Mouse (Mus musculus) midbrain, postnatal 0 days (tissue): ENCODE measurements around the gene Ptpn21. TPM values are rescaled to one million over a fixed set of nuclear protein-coding genes. Genes with fewer than 3 reads are reported as not detected.

Experiments used
- ATAC-seq: fragments of 200-750 bp; cut with Nextera tagmentation; 2 replicates; pipeline ENCODE4 v1.8.0; 2017; ENCODE audit warnings: moderate number of reproducible peaks, mild to moderate bottlenecking, moderate TSS enrichment, moderate library complexity; ENCODE audit not compliant: low FRiP score
- DNase-seq: peaks from one replicate; pipeline ENCODE4 v3.0.0-alpha.2; 2015; ENCODE audit warnings: low spot score
- H3K27ac ChIP-seq: fragments of 300-500 bp; sonication (generic); 2 replicates; pipeline ENCODE4 v1.5.1; 2014; ENCODE audit warnings: low read depth, mild to moderate bottlenecking, low read length, mixed read lengths
- H3K27me3 ChIP-seq: fragments of 300-500 bp; sonication (generic); 2 replicates; pipeline ENCODE4 v1.6.1; 2014; ENCODE audit warnings: low read length, control low read depth, mixed read lengths; ENCODE audit not compliant: insufficient read depth
- H3K36me3 ChIP-seq: fragments of 300-500 bp; sonication (generic); 2 replicates; pipeline ENCODE4 v1.6.1; 2014; ENCODE audit warnings: low read length, control low read depth, mixed read lengths; ENCODE audit not compliant: insufficient read depth
- H3K4me1 ChIP-seq: fragments of 300-500 bp; sonication (generic); 2 replicates; pipeline ENCODE4 v1.6.1; 2014; ENCODE audit warnings: mild to moderate bottlenecking, control low read depth, antibody characterized with exemption, low read length, mixed read lengths; ENCODE audit not compliant: insufficient read depth
- H3K4me2 ChIP-seq: fragments of 300-500 bp; sonication (generic); 2 replicates; pipeline ENCODE4 v1.6.1; 2014; ENCODE audit warnings: low read depth, mild to moderate bottlenecking, low read length, mixed read lengths; ENCODE audit not compliant: poor library complexity, severe bottlenecking
- H3K4me3 ChIP-seq: fragments of 300-500 bp; sonication (generic); 2 replicates; pipeline ENCODE4 v1.5.1; 2014; ENCODE audit warnings: low read depth, mild to moderate bottlenecking, low read length, moderate library complexity
- H3K9ac ChIP-seq: fragments of 300-500 bp; sonication (generic); replicated peaks from 2 replicates; pipeline ENCODE4 v1.6.1; 2014; ENCODE audit warnings: mild to moderate bottlenecking, low read length, moderate library complexity, mixed read lengths; ENCODE audit not compliant: poor library complexity, severe bottlenecking
- H3K9me3 ChIP-seq: fragments of 300-500 bp; sonication (generic); 2 replicates; pipeline ENCODE4 v1.6.1; 2016; ENCODE audit warnings: low read length, control low read depth
- CTCF ChIP-seq: IDR thresholded peaks from 2 replicates; pipeline ENCODE4 v1.5.1; 2016; ENCODE audit warnings: antibody characterized with exemption, mild to moderate bottlenecking
- WGBS: fragments of 180-500 bp; shearing (Covaris S2); extraction: QIAGEN DNeasy Blood & Tissue Kit; methylation state at CpG from one replicate; pipeline ENCODE4 v1.1.7; 2014; 5-methylcytosine and 5-hydroxymethylcytosine counted together
- polyA plus RNA-seq: library from polyadenylated mRNA; unstranded; fragments of >200 nt; fragmentation: Nextera tagmentation; extraction: Ambion mirVana; gene quantifications from 2 replicates; pipeline ENCODE4 v1.2.1, GENCODE M21; 2015
- total RNA-seq: library from RNA; depleted of rRNA; stranded (reverse); fragments of >200 nt; gene quantifications from 2 replicates; pipeline ENCODE4 v1.2.3, GENCODE M21; 2014

The Ptpn21 gene
- total and polyA plus RNA-seq, 2 experiments from 2014 or later, result 2.7 to 3.2 TPM

GRCm38 (mm10) chr12:98670429-98670828 lies 66.8 kb downstream of the Ptpn21 start:
- H3K4me3 ChIP-seq, result no peak overlapping the region
- ATAC-seq (no peak), DNase-seq (no peak)
- no peak overlapping the region for H3K9ac ChIP-seq
- peaks cover 14% of the 10 kb centered on the region for H3K36me3 ChIP-seq
- no peak overlapping the region for H3K27ac ChIP-seq
- 92% methylated on average over 4 of the region's 4 CpGs for WGBS
- TF ChIP-seq CTCF, result no peak
- H3K9me3 ChIP-seq, result no peaks in the 10 kb centered on the region
- H3K4me1 ChIP-seq, result no peaks in the 10 kb centered on the region
- H3K4me2 ChIP-seq, result no peak overlapping the region
- no peaks in the 10 kb centered on the region for H3K27me3 ChIP-seq

- no peaks in the 10 kb centered on the region for H3K9me3 ChIP-seq
- no peak overlapping the region for H3K9ac ChIP-seq
- peak; percentile 32 for DNase-seq
Measured at GRCm38 (mm10) chr12:98669864-98670263, 67.3 kb downstream of the Ptpn21 start.

GRCm38 (mm10) chr12:98669086-98669485 lies 68.1 kb downstream of the Ptpn21 start:
- no peaks in the 10 kb centered on the region for H3K9me3 ChIP-seq
- no peaks in the 10 kb centered on the region for H3K27me3 ChIP-seq
- H3K4me1 ChIP-seq, result no peaks in the 10 kb centered on the region
- TF ChIP-seq CTCF, result no peak
- no peak overlapping the region for H3K4me2 ChIP-seq
- H3K9ac ChIP-seq, result no peak overlapping the region
- H3K4me3 ChIP-seq, result no peak overlapping the region
- peaks cover 14% of the 10 kb centered on the region for H3K36me3 ChIP-seq
- DNase-seq, result no peak
- WGBS, result 92% methylated on average over 10 of the region's 10 CpGs
- ATAC-seq, result no peak
- H3K27ac ChIP-seq, result no peak overlapping the region

More at GRCm38 (mm10) chr12:98669864-98670263, 67.3 kb downstream of the Ptpn21 start:
- Histone ChIP-seq H3K4me2 (no peak overlapping the region), H3K27me3 (no peaks in the 10 kb centered on the region), H3K4me1 (no peaks in the 10 kb centered on the region), H3K27ac (no peak overlapping the region), H3K4me3 (no peak overlapping the region), H3K36me3 (peaks cover 14% of the 10 kb centered on the region)
- no peak for TF ChIP-seq CTCF
- WGBS, result 82% methylated on average over 5 of the region's 5 CpGs
- no peak for ATAC-seq

- Histone ChIP-seq H3K36me3 (peaks cover 17% of the 10 kb centered on the region), H3K4me3 (no peak overlapping the region), H3K4me1 (no peaks in the 10 kb centered on the region), H3K9me3 (no peaks in the 10 kb centered on the region), H3K4me2 (no peak overlapping the region), H3K9ac (no peak overlapping the region), H3K27ac (no peak overlapping the region), H3K27me3 (no peaks in the 10 kb centered on the region)
- TF ChIP-seq CTCF, result no peak
- WGBS, result 62% methylated on average over 10 of the region's 10 CpGs
- DNase-seq (peak; percentile 15), ATAC-seq (no peak)
Measured at GRCm38 (mm10) chr12:98668132-98668814, 68.9 kb downstream of the Ptpn21 start.

- Histone ChIP-seq H3K27ac (no peak overlapping the region), H3K9me3 (no peaks in the 10 kb centered on the region), H3K9ac (no peak overlapping the region), H3K27me3 (no peaks in the 10 kb centered on the region), H3K4me3 (no peak overlapping the region), H3K36me3 (peaks cover 17% of the 10 kb centered on the region), H3K4me1 (no peaks in the 10 kb centered on the region), H3K4me2 (no peak overlapping the region)
- no peak for TF ChIP-seq CTCF
- ATAC-seq (no peak), DNase-seq (no peak)
- WGBS, result 95% methylated on average over 7 of the region's 7 CpGs
Measured at GRCm38 (mm10) chr12:98662617-98663016, 74.6 kb downstream of the Ptpn21 start.

- H3K36me3 ChIP-seq, result peaks cover 6% of the 10 kb centered on the region; the same call in 1 of the 2 replicates
- peak; percentile 32; the same call in 1 of the 2 replicates for TF ChIP-seq CTCF
- no peaks in the 10 kb centered on the region for H3K27me3 ChIP-seq
- 56% methylated on average over 2 of the region's 2 CpGs for WGBS
- no peaks in the 10 kb centered on the region for H3K9me3 ChIP-seq
- no peaks in the 10 kb centered on the region for H3K4me1 ChIP-seq
- no peak overlapping the region for H3K27ac ChIP-seq
- DNase-seq (no peak), ATAC-seq (no peak)
- H3K9ac ChIP-seq, result no peak overlapping the region
- no peak overlapping the region for H3K4me2 ChIP-seq
- H3K4me3 ChIP-seq, result no peak overlapping the region
Measured at GRCm38 (mm10) chr12:98656873-98657272, 80.3 kb downstream of the Ptpn21 start.
